Mouse (Mus musculus) hindbrain, embryonic 12.5 days (tissue): ENCODE measurements around the gene Trabd2b. TPM values are rescaled to one million over a fixed set of nuclear protein-coding genes. Genes with fewer than 3 reads are reported as not detected.

Source experiments
- ATAC-seq: fragments of 200-750 bp; cut with Nextera tagmentation; 2 replicates; pipeline ENCODE4 v1.8.0; 2017; ENCODE audit warnings: moderate TSS enrichment; ENCODE audit not compliant: low FRiP score
- H3K27ac ChIP-seq: fragments of 300-500 bp; sonication (generic); 2 replicates; pipeline ENCODE4 v1.5.1; 2016; ENCODE audit warnings: mild to moderate bottlenecking
- H3K27me3 ChIP-seq: fragments of 300-500 bp; sonication (generic); 2 replicates; pipeline ENCODE4 v1.6.1; 2016; ENCODE audit warnings: mild to moderate bottlenecking
- H3K36me3 ChIP-seq: fragments of 300-500 bp; sonication (generic); 2 replicates; pipeline ENCODE4 v1.6.1; 2016; ENCODE audit warnings: mild to moderate bottlenecking
- H3K4me1 ChIP-seq: fragments of 300-500 bp; sonication (generic); 2 replicates; pipeline ENCODE4 v1.6.1; 2016
- H3K4me2 ChIP-seq: fragments of 300-500 bp; sonication (generic); replicated peaks from 2 replicates; pipeline ENCODE4 v1.6.1; 2016; ENCODE audit warnings: mild to moderate bottlenecking
- H3K4me3 ChIP-seq: fragments of 300-500 bp; sonication (generic); 2 replicates; pipeline ENCODE4 v1.5.1; 2016; ENCODE audit warnings: mild to moderate bottlenecking
- H3K9ac ChIP-seq: fragments of 300-500 bp; sonication (generic); 2 replicates; pipeline ENCODE4 v1.6.1; 2016; ENCODE audit warnings: mild to moderate bottlenecking, moderate library complexity
- H3K9me3 ChIP-seq: fragments of 300-500 bp; sonication (generic); replicated peaks from 2 replicates; pipeline ENCODE4 v1.6.1; 2016; ENCODE audit warnings: mild to moderate bottlenecking
- WGBS: fragments of 180-500 bp; shearing (Covaris S2); methylation state at CpG from one replicate; pipeline ENCODE4 v1.1.7; 2016; 5-methylcytosine and 5-hydroxymethylcytosine counted together
- polyA plus RNA-seq: library from polyadenylated mRNA; unstranded; fragments of >200 nt; fragmentation: Nextera tagmentation; extraction: Ambion mirVana; gene quantifications from 2 replicates; pipeline ENCODE4 v1.2.1, GENCODE M21; 2016

The Trabd2b gene
- polyA plus RNA-seq, 1 experiment from 2014 or later, result 2.8 TPM

- no peaks in the 10 kb centered on the region for H3K4me1 ChIP-seq
- WGBS, result 28% methylated on average over 5 of the region's 5 CpGs
- H3K4me3 ChIP-seq, result no peak overlapping the region
- no peaks in the 10 kb centered on the region for H3K9me3 ChIP-seq
- ATAC-seq, result no peak
- no peaks in the 10 kb centered on the region for H3K27me3 ChIP-seq
- no peak overlapping the region for H3K9ac ChIP-seq
- no peaks in the 10 kb centered on the region for H3K36me3 ChIP-seq
- no peak overlapping the region for H3K27ac ChIP-seq
- no peak overlapping the region for H3K4me2 ChIP-seq
Measured at GRCm38 (mm10) chr4:114635889-114636288, 229.4 kb downstream of the Trabd2b start.

GRCm38 (mm10) chr4:114636324-114636723 is 229.8 kb downstream of the Trabd2b start:
- Histone ChIP-seq H3K9me3 (no peaks in the 10 kb centered on the region), H3K9ac (no peak overlapping the region), H3K4me3 (no peak overlapping the region), H3K27me3 (no peaks in the 10 kb centered on the region), H3K4me1 (no peaks in the 10 kb centered on the region), H3K36me3 (no peaks in the 10 kb centered on the region), H3K4me2 (no peak overlapping the region), H3K27ac (no peak overlapping the region)
- WGBS, result 80% methylated on average over 1 of the region's 1 CpGs
- no peak for ATAC-seq

- Histone ChIP-seq H3K4me3 (no peak overlapping the region), H3K9ac (no peak overlapping the region), H3K4me2 (no peak overlapping the region), H3K9me3 (no peaks in the 10 kb centered on the region), H3K36me3 (no peaks in the 10 kb centered on the region), H3K27ac (no peak overlapping the region), H3K27me3 (peaks cover under 1% of the 10 kb centered on the region; the same call in 1 of the 2 replicates), H3K4me1 (no peaks in the 10 kb centered on the region)
- ATAC-seq, result no peak
- WGBS, result 18% methylated on average over 3 of the region's 3 CpGs
Measured at GRCm38 (mm10) chr4:114637120-114637519, 230.6 kb downstream of the Trabd2b start.

- H3K27me3 ChIP-seq, result peaks cover 16% of the 10 kb centered on the region
- no peaks in the 10 kb centered on the region for H3K36me3 ChIP-seq
- 0 out of 2 replicates have a peak, but pooled peaks cover 3% of the 10 kb centered on the region for H3K4me1 ChIP-seq
- H3K9ac ChIP-seq, result no peak overlapping the region
- no peak for ATAC-seq
- H3K4me3 ChIP-seq, result no peak overlapping the region
- WGBS, result 89% methylated on average over 4 of the region's 4 CpGs
- H3K4me2 ChIP-seq, result no peak overlapping the region
- H3K27ac ChIP-seq, result no peak overlapping the region
- H3K9me3 ChIP-seq, result no peaks in the 10 kb centered on the region
Measured at GRCm38 (mm10) chr4:114642469-114642868, 235.9 kb downstream of the Trabd2b start.

- Histone ChIP-seq H3K27ac (no peak overlapping the region), H3K4me2 (peak overlapping the region; percentile 11; the same call in 1 of the 2 replicates), H3K27me3 (peaks cover 25% of the 10 kb centered on the region), H3K4me1 (peaks cover 7% of the 10 kb centered on the region), H3K4me3 (no peak overlapping the region), H3K9ac (no peak overlapping the region), H3K9me3 (no peaks in the 10 kb centered on the region), H3K36me3 (no peaks in the 10 kb centered on the region)
- no peak for ATAC-seq
- 61% methylated on average over 20 of the region's 20 CpGs for WGBS
Measured at GRCm38 (mm10) chr4:114643679-114644208, 237.2 kb downstream of the Trabd2b start.

- Histone ChIP-seq H3K36me3 (no peaks in the 10 kb centered on the region), H3K9ac (no peak overlapping the region), H3K4me2 (no peak overlapping the region), H3K4me1 (peaks cover 13% of the 10 kb centered on the region), H3K4me3 (no peak overlapping the region), H3K27ac (no peak overlapping the region), H3K9me3 (no peaks in the 10 kb centered on the region), H3K27me3 (peaks cover 41% of the 10 kb centered on the region)
- ATAC-seq, result no peak
Measured at GRCm38 (mm10) chr4:114645341-114645740, 238.8 kb downstream of the Trabd2b start.

- Histone ChIP-seq H3K4me1 (peaks cover 13% of the 10 kb centered on the region), H3K36me3 (no peaks in the 10 kb centered on the region), H3K9ac (no peak overlapping the region), H3K4me2 (no peak overlapping the region), H3K27ac (no peak overlapping the region), H3K9me3 (no peaks in the 10 kb centered on the region), H3K4me3 (no peak overlapping the region), H3K27me3 (peaks cover 45% of the 10 kb centered on the region)
- 78% methylated on average over 13 of the region's 13 CpGs for WGBS
- ATAC-seq, result no peak
Measured at GRCm38 (mm10) chr4:114646825-114647681, 240.5 kb downstream of the Trabd2b start.

- Histone ChIP-seq H3K9me3 (no peaks in the 10 kb centered on the region), H3K9ac (no peak overlapping the region), H3K4me1 (peaks cover 13% of the 10 kb centered on the region), H3K27me3 (peaks cover 42% of the 10 kb centered on the region), H3K36me3 (no peaks in the 10 kb centered on the region), H3K27ac (no peak overlapping the region), H3K4me3 (no peak overlapping the region), H3K4me2 (no peak overlapping the region)
- ATAC-seq, result 0 out of 2 replicates have a peak, but pooled peaks have one; percentile 14
- 7% methylated on average over 4 of the region's 4 CpGs for WGBS
Measured at GRCm38 (mm10) chr4:114647689-114648088, 241.2 kb downstream of the Trabd2b start.

- Histone ChIP-seq H3K4me1 (peaks cover 12% of the 10 kb centered on the region), H3K9ac (peak overlapping the region; percentile 41; the same call in 1 of the 2 replicates), H3K36me3 (no peaks in the 10 kb centered on the region), H3K27ac (no peak overlapping the region), H3K4me3 (peak overlapping the region; percentile 8; the same call in 1 of the 2 replicates), H3K9me3 (no peaks in the 10 kb centered on the region), H3K4me2 (peak overlapping the region; percentile 38), H3K27me3 (peaks cover 42% of the 10 kb centered on the region)
- 10% methylated on average over 28 of the region's 28 CpGs for WGBS
- ATAC-seq, result peak; percentile 10; the same call in 1 of the 2 replicates
Measured at GRCm38 (mm10) chr4:114648532-114649074, 242.1 kb downstream of the Trabd2b start.

- H3K4me1 ChIP-seq, result peaks cover 10% of the 10 kb centered on the region
- H3K36me3 ChIP-seq, result no peaks in the 10 kb centered on the region
- no peak overlapping the region for H3K4me2 ChIP-seq
- H3K27ac ChIP-seq, result no peak overlapping the region
- 82% methylated on average over 6 of the region's 6 CpGs for WGBS
- H3K27me3 ChIP-seq, result peaks cover 41% of the 10 kb centered on the region
- H3K4me3 ChIP-seq, result no peak overlapping the region
- no peak for ATAC-seq
- no peaks in the 10 kb centered on the region for H3K9me3 ChIP-seq
- H3K9ac ChIP-seq, result no peak overlapping the region
Measured at GRCm38 (mm10) chr4:114650551-114650950, 244.0 kb downstream of the Trabd2b start.

GRCm38 (mm10) chr4:114651007-114651406 is 244.5 kb downstream of the Trabd2b start:
- H3K27me3 ChIP-seq, result peaks cover 37% of the 10 kb centered on the region
- H3K4me2 ChIP-seq, result no peak overlapping the region
- WGBS, result 33% methylated on average over 3 of the region's 3 CpGs
- H3K9ac ChIP-seq, result no peak overlapping the region
- no peak overlapping the region for H3K4me3 ChIP-seq
- no peak for ATAC-seq
- H3K27ac ChIP-seq, result no peak overlapping the region
- H3K4me1 ChIP-seq, result peaks cover 10% of the 10 kb centered on the region
- H3K36me3 ChIP-seq, result no peaks in the 10 kb centered on the region
- H3K9me3 ChIP-seq, result no peaks in the 10 kb centered on the region

GRCm38 (mm10) chr4:114651606-114652005 is 245.1 kb downstream of the Trabd2b start:
- 71% methylated on average over 5 of the region's 5 CpGs for WGBS
- H3K4me3 ChIP-seq, result no peak overlapping the region
- H3K27ac ChIP-seq, result no peak overlapping the region
- H3K9me3 ChIP-seq, result no peaks in the 10 kb centered on the region
- ATAC-seq, result no peak
- H3K27me3 ChIP-seq, result peaks cover 35% of the 10 kb centered on the region
- H3K9ac ChIP-seq, result no peak overlapping the region
- H3K36me3 ChIP-seq, result no peaks in the 10 kb centered on the region
- peaks cover 10% of the 10 kb centered on the region for H3K4me1 ChIP-seq
- H3K4me2 ChIP-seq, result no peak overlapping the region
